Mouse (Mus musculus): ENCODE results near the gene Lamc2. TPM values are rescaled to one million over a fixed set of nuclear protein-coding genes. Genes with fewer than 3 reads are reported as not detected.

Lamc2 gene
- total and polyA plus RNA-seq, 3 experiments = 0.03 to 0.04 TPM; not detected in 1

DNA sequence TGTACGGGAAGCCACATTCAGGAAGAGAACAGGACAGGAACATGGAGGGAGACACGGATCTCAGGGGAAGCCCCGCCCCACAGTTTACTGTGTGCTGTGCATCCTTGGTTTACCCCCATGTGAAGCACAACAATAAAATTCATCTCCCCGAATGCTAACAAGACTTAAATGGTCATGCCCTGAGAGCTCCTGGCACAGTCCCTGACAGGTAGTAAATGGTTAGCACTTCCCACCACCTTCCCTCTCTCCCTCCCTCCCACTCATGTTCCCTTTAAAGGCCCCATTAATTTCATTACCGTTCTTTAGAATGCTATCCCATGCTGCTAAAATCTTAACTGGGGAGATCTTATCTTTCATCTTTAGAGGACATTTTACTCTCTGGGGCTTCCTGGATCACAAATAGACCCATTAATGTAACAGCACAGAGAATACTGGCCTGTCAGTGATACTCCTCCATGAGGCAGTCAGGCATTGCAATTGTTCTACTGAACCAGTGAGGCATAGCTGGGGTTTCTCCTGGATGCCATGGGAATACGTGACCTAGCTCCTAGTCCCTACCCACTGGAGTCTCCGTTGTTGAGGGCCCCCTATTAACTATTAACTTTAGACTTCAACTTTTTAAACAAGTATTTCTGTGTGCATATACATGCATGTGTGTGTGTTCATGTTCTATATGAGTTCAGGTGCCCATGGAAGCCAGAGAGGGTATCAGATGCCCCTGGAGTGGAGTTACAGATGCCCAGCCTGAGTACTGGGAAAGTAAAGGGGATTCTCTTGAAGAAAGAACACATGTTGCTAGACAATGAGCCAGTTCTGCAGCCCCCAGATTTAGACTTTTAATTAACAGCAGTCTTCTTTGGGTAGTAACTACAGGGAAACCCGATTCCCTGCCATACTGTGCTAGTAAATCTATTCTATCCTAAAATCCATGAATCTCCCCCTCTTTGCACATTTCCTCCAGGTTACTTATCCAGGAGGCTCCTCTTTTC, 60.7 kb downstream of the Lamc2 start:
- Histone ChIP-seq H3K27me3 (ENCODE audit: control insufficient read depth in 1 of 2, insufficient read depth in 2 of 2, low read length in 2 of 2) (peaks cover 2% of the 10 kb centered on the region in 2 experiments; a peak in 1 of 4 replicates), H3K36me3 (ENCODE audit: control insufficient read depth in 1 of 2, insufficient read depth in 2 of 2, low read length in 2 of 2) (peaks cover 0 to 15% of the 10 kb centered on the region in 2 experiments; a peak in 2 of 4 replicates)

DNA sequence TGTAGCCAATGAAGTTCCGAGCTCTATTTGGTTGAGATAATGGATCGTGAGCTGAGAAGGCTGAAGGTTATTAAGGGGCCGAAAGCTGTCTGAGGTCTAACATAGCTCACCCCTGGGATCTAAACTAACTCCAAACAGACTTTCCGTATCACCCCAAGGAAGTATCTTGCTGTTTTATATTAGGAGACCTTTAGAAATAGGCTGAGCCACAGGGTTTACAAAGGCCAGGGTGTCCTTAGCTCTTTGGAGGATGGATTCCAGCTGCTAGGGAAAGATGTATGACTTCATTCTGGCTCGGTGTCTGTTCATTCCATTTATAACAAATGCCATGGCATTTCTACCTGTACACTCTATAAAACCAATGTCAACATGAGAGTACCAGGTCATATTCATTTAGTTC, 61.7 kb downstream of the Lamc2 start:
- no peak for TF ChIP-seq GABPA (IDR thresholded peaks at IDR 0.05; ENCODE audit: low read depth, low read length)
- no peak for TF ChIP-seq SIN3A (IDR thresholded peaks at IDR 0.05; ENCODE audit: low read length)
- TF ChIP-seq NRF1 (IDR thresholded peaks at IDR 0.05; ENCODE audit: insufficient read depth, low read depth, low read length, poor library complexity, severe bottlenecking) = no peak
- no peak for TF ChIP-seq POLR2AphosphoS5 (IDR thresholded peaks at IDR 0.05; ENCODE audit: borderline replicate concordance, low read depth, low read length)
- no peak for TF ChIP-seq KAT2A (conservative IDR thresholded peaks at IDR 0.05; ENCODE audit: low read depth, low read length)
- no peak for TF ChIP-seq RCOR1 (IDR thresholded peaks at IDR 0.05; ENCODE audit: low read depth, low read length)
- TF ChIP-seq MEF2A (IDR thresholded peaks at IDR 0.05; ENCODE audit: extremely low read depth, insufficient replicate concordance, low read depth, low read length, poor library complexity, severe bottlenecking) = no peak
- no peak for TF ChIP-seq NELFE (IDR thresholded peaks at IDR 0.05; ENCODE audit: low read depth, low read length)
- no peak for TF ChIP-seq CTCF (IDR thresholded peaks at IDR 0.05 in 2 of 3, conservative IDR thresholded peaks at IDR 0.05 in 1 of 3; ENCODE audit: control insufficient read depth in 1 of 3, insufficient read depth in 1 of 3, low read depth in 2 of 3, low read length in 3 of 3, poor library complexity in 1 of 3, severe bottlenecking in 1 of 3)
- no peak for TF ChIP-seq GATA1 (IDR thresholded peaks at IDR 0.05; ENCODE audit: low read depth, low read length)
- no peak for TF ChIP-seq TCF12 (IDR thresholded peaks at IDR 0.05; ENCODE audit: low read depth, low read length)
- Histone ChIP-seq H3K4me1 (ENCODE audit: control insufficient read depth in 1 of 2, insufficient read depth in 2 of 2, low read length in 2 of 2) (peaks cover 5 to 30% of the 10 kb centered on the region in 2 experiments), H3K27me3 (ENCODE audit: control insufficient read depth in 1 of 2, insufficient read depth in 2 of 2, low read length in 2 of 2) (peaks cover 2% of the 10 kb centered on the region in 2 experiments; a peak in 1 of 4 replicates), H3K79me2 (ENCODE audit: control insufficient read depth, insufficient read depth, low read length, poor library complexity) (no peaks in the 10 kb centered on the region), H3K27ac (ENCODE audit: control insufficient read depth, low read depth, low read length) (no peak overlapping the region), H3K9ac (ENCODE audit: control insufficient read depth, low read depth, low read length, poor library complexity, severe bottlenecking) (no peak overlapping the region), H3K4me3 (ENCODE audit: control insufficient read depth in 1 of 2, insufficient read depth in 1 of 2, low read depth in 2 of 2, low read length in 2 of 2) (no peak overlapping the region), H3K9me3 (replicated peaks; ENCODE audit: insufficient read depth, low read length) (no peaks in the 10 kb centered on the region), H3K36me3 (ENCODE audit: control insufficient read depth in 1 of 2, insufficient read depth in 2 of 2, low read length in 2 of 2) (peaks cover 0 to 16% of the 10 kb centered on the region in 2 experiments; a peak in 2 of 4 replicates)
- DNase-seq (ENCODE audit: low read depth, low spot score) = no peak

More for the DNA sequence above, 60.7 kb downstream of the Lamc2 start:
- peaks cover 5 to 24% of the 10 kb centered on the region in 2 experiments for H3K4me1 ChIP-seq (ENCODE audit: control insufficient read depth in 1 of 2, insufficient read depth in 2 of 2, low read length in 2 of 2)
- DNase-seq (ENCODE audit: low read depth, low spot score) = no peak
- no peak overlapping the region for H3K4me3 ChIP-seq (ENCODE audit: control insufficient read depth in 1 of 2, insufficient read depth in 1 of 2, low read depth in 2 of 2, low read length in 2 of 2)
- TF ChIP-seq MEF2A (IDR thresholded peaks at IDR 0.05; ENCODE audit: extremely low read depth, insufficient replicate concordance, low read depth, low read length, poor library complexity, severe bottlenecking) (no peak), NELFE (IDR thresholded peaks at IDR 0.05; ENCODE audit: low read depth, low read length) (no peak), CHD1 (IDR thresholded peaks at IDR 0.05; ENCODE audit: low read depth, low read length) (no peak), ELF1 (IDR thresholded peaks at IDR 0.05; ENCODE audit: low read depth, low read length) (no peak), POLR2A (IDR thresholded peaks at IDR 0.05; ENCODE audit: control insufficient read depth in 1 of 2, insufficient read depth in 1 of 2, low read depth in 1 of 2, low read length in 2 of 2, poor library complexity in 1 of 2) (no peak), ZMIZ1 (IDR thresholded peaks at IDR 0.05; ENCODE audit: low read depth, low read length) (no peak), ETS1 (IDR thresholded peaks at IDR 0.05; ENCODE audit: low read depth, low read length) (no peak), POLR2AphosphoS2 (IDR thresholded peaks at IDR 0.05; ENCODE audit: low read length) (no peak)
- H3K79me2 ChIP-seq (ENCODE audit: control insufficient read depth, insufficient read depth, low read length, poor library complexity) = no peaks in the 10 kb centered on the region
- H3K9me3 ChIP-seq (replicated peaks; ENCODE audit: insufficient read depth, low read length) = no peaks in the 10 kb centered on the region
- no peak overlapping the region for H3K27ac ChIP-seq (ENCODE audit: control insufficient read depth, low read depth, low read length)
- H3K9ac ChIP-seq (ENCODE audit: control insufficient read depth, low read depth, low read length, poor library complexity, severe bottlenecking) = no peak overlapping the region

All from MEL (cell line).